ENCODE assay signal across 8 mouse cellular contexts in the genomic region with DNA sequence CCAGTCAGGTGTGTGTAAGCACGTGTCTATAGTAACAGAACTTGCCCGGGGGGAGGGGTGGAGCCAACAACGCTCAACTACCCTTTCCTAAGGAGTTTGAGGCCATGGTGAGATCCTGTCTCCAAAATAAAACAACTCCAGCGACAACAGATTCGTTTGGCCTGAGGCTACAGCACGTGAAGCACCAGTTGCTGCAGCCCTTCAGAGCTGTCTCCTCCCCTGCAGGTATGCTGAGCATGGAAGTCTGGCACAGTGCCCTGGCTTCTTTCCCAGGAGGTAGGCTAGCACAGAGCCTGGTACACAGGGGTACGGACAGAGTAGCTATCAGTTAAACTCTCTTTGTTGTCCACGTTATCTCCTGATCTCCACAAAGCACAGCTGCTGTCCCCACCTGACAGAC. TPM values are rescaled to one million over a fixed set of nuclear protein-coding genes. Genes with fewer than 3 reads are reported as not detected.
DNase-seq lines count a peak whose midpoint lies in the region; TF ChIP-seq lines count a peak whose summit lies in the region.

No protein-coding gene starts in this region.

- TF ChIP-seq CTCF in thymus, adult 2 months (IDR thresholded peaks at IDR 0.05; ENCODE audit: borderline replicate concordance, control insufficient read depth, extremely low read depth, insufficient read depth, low read length, poor library complexity), result no peak

- intact Hi-C loops in left cerebral cortex, postnatal 25 days (cut with DNase I), result no loop called here

- peaks cover 43% of the 10 kb centered on the region for H3K4me1 ChIP-seq in thymus, adult 2 months (replicated peaks; ENCODE audit: control insufficient read depth, insufficient read depth, low read length)

- WGBS in large intestine, adult 2 months, result 19% methylated on average over 8 of the region's 8 CpGs
- 47% methylated on average over 8 of the region's 8 CpGs for WGBS in thymus, adult 2 months

- DNase-seq in 3134 (ENCODE audit: extremely low read depth, insufficient read length, low spot score) (peak; percentile 54), NIH3T3 (ENCODE audit: low read depth) (peak; percentile 61)
- DNase-seq in heart, adult 8-10 months (ENCODE audit: low spot score), result peak; percentile 50
- peak; percentile 59 for DNase-seq in large intestine, adult 2 months (ENCODE audit: low read depth, low spot score)
- peak; percentile 63 for DNase-seq in ovary, postnatal 10 days (ENCODE audit: low spot score)
- no peak for DNase-seq in thymus, adult 2 months
- no peak for DNase-seq in frontal cortex, postnatal 14 days (ENCODE audit: low spot score in 2 of 2)
- DNase-seq in left cerebral cortex, postnatal 25 days (ENCODE audit: low spot score in 2 of 2), result no peak

- no peaks in the 10 kb centered on the region for H3K36me3 ChIP-seq in thymus, adult 2 months (ENCODE audit: control insufficient read depth, insufficient read depth, low read length)

- no peaks in the 10 kb centered on the region for H3K27me3 ChIP-seq in thymus, adult 2 months (ENCODE audit: control insufficient read depth, insufficient read depth, low read length)

- no peak overlapping the region for H3K27ac ChIP-seq in thymus, adult 2 months (ENCODE audit: control insufficient read depth, insufficient read depth, low read length)

- no peak overlapping the region for H3K4me3 ChIP-seq in thymus, adult 2 months (ENCODE audit: control insufficient read depth, insufficient read depth, low read length)

- no peak for TF ChIP-seq POLR2A in thymus, adult 2 months (IDR thresholded peaks at IDR 0.05; ENCODE audit: control insufficient read depth, extremely low read depth, insufficient read depth, low read length, poor library complexity)

RNA-seq across cellular contexts. Expression of a gene that starts 33.6 kb away (rescaled TPM):
- total RNA-seq in heart, adult 8-10 months (2022), result 1 to 10 TPM; 3.8 to 6.2 (median 4.7) TPM
- 45.0 and 64.6 TPM in 2 replicates for polyA plus RNA-seq in large intestine, adult 2 months (2012; rRNA removed)
- polyA plus RNA-seq in thymus, adult 2 months (2012; rRNA removed), result 44.3 and 45.7 TPM in 2 replicates
- 1 to 10 TPM; 3.8 to 4.3 TPM for total RNA-seq in left cerebral cortex, postnatal 25 days (2021)

RNA-seq across cellular contexts. Expression of a gene that starts 49.9 kb away (rescaled TPM):
- total RNA-seq in heart, adult 8-10 months (2022), result 10 to 100 TPM; 16.4 to 20.6 (median 19.2) TPM
- polyA plus RNA-seq in large intestine, adult 2 months (2012; rRNA removed), result 46.4 and 50.6 TPM in 2 replicates
- 89.1 and 89.5 TPM in 2 replicates for polyA plus RNA-seq in thymus, adult 2 months (2012; rRNA removed)
- total RNA-seq in left cerebral cortex, postnatal 25 days (2021), result 10 to 100 TPM; 85.6 to 88.1 TPM

Comparison
In these comparisons a context has a peak if more than half of its experiments do, and no peak if none do; other contexts are left out.
1. DNase-seq: peak in 3134 (single experiment), NIH3T3 (single experiment), heart, adult 8-10 months (single experiment), large intestine, adult 2 months (single experiment) and ovary, postnatal 10 days (single experiment); none in thymus, adult 2 months (single experiment), frontal cortex, postnatal 14 days (0 of 2) and left cerebral cortex, postnatal 25 days (0 of 2).
2. RNA of a gene that starts 49.9 kb away (total RNA-seq): 85.6 to 88.1 TPM in left cerebral cortex, postnatal 25 days; 16.4 to 20.6 TPM in heart, adult 8-10 months; every median in the first group is over 4 times any median in the second.